Mouse (Mus musculus) midbrain, embryonic 11.5 days (tissue): ENCODE results near the gene Rplp1. TPM values are rescaled to one million over a fixed set of nuclear protein-coding genes. Genes with fewer than 3 reads are reported as not detected.

ENCODE experiments used
- ATAC-seq: fragments of 200-750 bp; cut with Nextera tagmentation; 2 replicates; pipeline ENCODE4 v1.8.0; 2017; ENCODE audit warnings: moderate TSS enrichment, moderate library complexity; ENCODE audit not compliant: low FRiP score
- DNase-seq: peaks from one replicate; pipeline ENCODE4 v3.0.0; 2015; ENCODE audit warnings: low spot score; ENCODE audit errors: missing footprints
- H3K27ac ChIP-seq: fragments of 300-500 bp; sonication (generic); 2 replicates; pipeline ENCODE4 v1.5.1; 2014; ENCODE audit warnings: low read depth, low read length
- H3K27me3 ChIP-seq: fragments of 300-500 bp; sonication (generic); 2 replicates; pipeline ENCODE4 v1.6.1; 2014; ENCODE audit warnings: mild to moderate bottlenecking, low read length, moderate library complexity, mixed read lengths; ENCODE audit not compliant: control insufficient read depth, insufficient read depth
- H3K36me3 ChIP-seq: fragments of 300-500 bp; sonication (generic); 2 replicates; pipeline ENCODE4 v1.6.1; 2014; ENCODE audit warnings: mild to moderate bottlenecking, low read length, moderate library complexity, mixed read lengths; ENCODE audit not compliant: control insufficient read depth, insufficient read depth
- H3K4me1 ChIP-seq: fragments of 300-500 bp; sonication (generic); 2 replicates; pipeline ENCODE4 v1.6.1; 2014; ENCODE audit warnings: low read length; ENCODE audit not compliant: control insufficient read depth, insufficient read depth
- H3K4me2 ChIP-seq: fragments of 300-500 bp; sonication (generic); 2 replicates; pipeline ENCODE4 v1.6.1; 2014; ENCODE audit warnings: mild to moderate bottlenecking, moderate library complexity
- H3K4me3 ChIP-seq: fragments of 300-500 bp; sonication (generic); 2 replicates; pipeline ENCODE4 v1.5.1; 2014; ENCODE audit warnings: low read depth, low read length
- H3K9ac ChIP-seq: fragments of 300-500 bp; sonication (generic); 2 replicates; pipeline ENCODE4 v1.6.1; 2014; ENCODE audit warnings: low read length
- H3K9me3 ChIP-seq: fragments of 300-500 bp; sonication (generic); 2 replicates; pipeline ENCODE4 v1.6.1; 2016; ENCODE audit warnings: low read length; ENCODE audit not compliant: control insufficient read depth
- WGBS: fragments of 180-500 bp; shearing (Covaris S2); extraction: QIAGEN DNeasy Blood & Tissue Kit; methylation state at CpG from one replicate; pipeline ENCODE4 v1.1.7; 2014; 5-methylcytosine and 5-hydroxymethylcytosine counted together
- polyA plus RNA-seq: library from polyadenylated mRNA; unstranded; fragments of >200 nt; fragmentation: Nextera tagmentation; extraction: Ambion mirVana; gene quantifications from 2 replicates; pipeline ENCODE4 v1.2.1, GENCODE M21; 2014

The Rplp1 gene
- polyA plus RNA-seq, 1 experiment from 2014 or later = 1,048 TPM

DNA sequence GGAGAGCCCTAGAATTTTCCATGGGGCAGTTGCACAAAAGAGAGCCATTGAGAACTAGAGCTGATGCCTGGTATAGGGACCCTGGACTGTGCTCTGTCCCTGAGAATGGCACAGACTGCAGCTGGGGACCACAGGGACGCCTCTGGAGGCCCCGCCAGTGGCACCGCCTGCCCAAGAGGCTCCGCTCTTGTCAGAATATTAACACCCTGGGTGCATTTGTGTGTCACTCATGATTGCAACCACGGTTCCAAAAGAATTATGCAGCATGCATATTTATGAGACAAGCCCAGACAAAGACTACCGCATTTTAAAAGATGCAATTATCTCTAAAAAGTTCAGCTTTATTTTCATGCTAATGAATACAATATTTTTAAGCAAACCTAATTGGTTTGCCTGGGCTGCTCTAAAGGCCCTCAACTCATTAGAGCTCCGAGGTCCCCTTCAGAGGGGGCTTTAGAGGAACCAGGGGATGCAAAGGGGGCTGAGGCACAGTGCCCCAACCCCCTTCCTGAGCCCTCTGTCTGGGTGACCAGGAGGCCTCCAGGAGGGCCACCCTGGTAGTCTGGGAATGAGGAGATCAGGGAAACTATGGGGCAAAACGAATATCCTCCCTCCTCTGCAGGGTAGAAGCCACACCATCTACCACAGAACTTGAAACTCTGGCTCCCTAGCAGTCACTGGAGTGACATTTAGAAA is 41.9 kb downstream of the Rplp1 start:
- Histone ChIP-seq H3K27me3 (no peaks in the 10 kb centered on the region), H3K9me3 (no peaks in the 10 kb centered on the region), H3K36me3 (no peaks in the 10 kb centered on the region), H3K4me1 (peaks cover 31% of the 10 kb centered on the region), H3K4me2 (no peak overlapping the region), H3K4me3 (no peak overlapping the region), H3K27ac (peak overlapping the region; percentile 83), H3K9ac (0 out of 2 replicates have a peak overlapping the region, but pooled peaks have one; percentile 7)
- ATAC-seq (peak; percentile 91), DNase-seq (peak; percentile 93)
- 9% methylated on average over 8 of the region's 8 CpGs for WGBS

DNA sequence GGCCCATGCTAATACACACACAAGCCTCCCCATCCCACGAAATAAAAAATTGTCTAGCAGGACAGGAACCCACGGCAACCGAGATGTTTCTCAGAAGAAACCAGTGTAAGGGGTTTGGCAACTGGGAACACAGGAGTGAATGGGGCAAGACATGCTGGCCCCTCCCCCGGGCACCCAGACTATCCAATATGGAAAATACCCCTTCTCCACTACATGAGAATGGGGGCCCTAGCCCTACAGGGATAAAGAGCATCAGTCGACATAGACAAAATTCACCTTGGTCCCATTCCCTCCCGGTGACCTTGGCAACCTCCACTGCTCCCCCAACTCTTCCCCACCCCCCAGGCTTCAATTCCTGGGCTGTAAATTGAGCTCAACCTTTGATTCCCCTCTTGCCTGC is 42.5 kb downstream of the Rplp1 start:
- 48% methylated on average over 6 of the region's 6 CpGs for WGBS
- H3K27me3 ChIP-seq = no peaks in the 10 kb centered on the region
- H3K27ac ChIP-seq = peak overlapping the region; percentile 83
- ATAC-seq (peak; percentile 65), DNase-seq (peak; percentile 87)
- H3K4me3 ChIP-seq = no peak overlapping the region
- peaks cover 29% of the 10 kb centered on the region for H3K4me1 ChIP-seq
- no peaks in the 10 kb centered on the region for H3K36me3 ChIP-seq
- H3K9me3 ChIP-seq = no peaks in the 10 kb centered on the region; the same call in 1 of the 2 replicates
- no peak overlapping the region for H3K9ac ChIP-seq
- no peak overlapping the region for H3K4me2 ChIP-seq

DNA sequence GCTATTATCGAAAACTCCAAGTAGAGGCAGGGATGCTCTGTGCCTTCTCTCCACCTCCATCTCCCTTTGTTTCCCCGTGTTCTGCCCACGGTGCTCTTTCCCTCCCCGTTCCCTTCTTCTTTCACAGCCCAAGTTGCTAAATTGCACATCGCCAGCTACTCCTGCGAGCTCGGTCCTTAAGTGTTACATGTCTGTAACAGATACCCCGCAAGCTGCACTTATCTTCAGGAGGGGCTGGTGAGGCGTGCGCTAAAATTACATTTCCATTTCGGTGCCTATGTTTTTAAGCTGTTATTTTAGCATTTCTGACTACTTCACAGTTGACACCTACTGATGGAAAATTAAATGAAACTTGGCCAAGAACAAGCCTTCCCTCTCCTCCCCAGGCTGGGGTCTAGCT is 46.7 kb downstream of the Rplp1 start:
- Histone ChIP-seq H3K4me2 (no peak overlapping the region), H3K36me3 (no peaks in the 10 kb centered on the region), H3K27me3 (no peaks in the 10 kb centered on the region), H3K9ac (no peak overlapping the region), H3K27ac (no peak overlapping the region), H3K4me3 (no peak overlapping the region), H3K9me3 (no peaks in the 10 kb centered on the region; the same call in 1 of the 2 replicates), H3K4me1 (peaks cover 14% of the 10 kb centered on the region)
- no peak for ATAC-seq
- DNase-seq = no peak
- 86% methylated on average over 11 of the region's 11 CpGs for WGBS

Other genes with a start within 250 kb of the Rplp1 start
- 110 and 120 TPM in 2 replicates for gene Kif23, start 32.2 kb upstream of the Rplp1 start, polyA plus RNA-seq
- gene Paqr5, start 112.3 kb upstream of the Rplp1 start, polyA plus RNA-seq = 0.26 and 0.37 TPM in 2 replicates
- gene Glce, start 208.1 kb upstream of the Rplp1 start, polyA plus RNA-seq = 19.4 and 22.4 TPM in 2 replicates